Mouse (Mus musculus): ENCODE measurements around the gene Tceal8.
"Not testable (repeated sequence)": the region's sequence is repeated elsewhere in the genome, so short reads cannot be mapped to it uniquely, and the experiment has no call there.

The Tceal8 gene

DNA sequence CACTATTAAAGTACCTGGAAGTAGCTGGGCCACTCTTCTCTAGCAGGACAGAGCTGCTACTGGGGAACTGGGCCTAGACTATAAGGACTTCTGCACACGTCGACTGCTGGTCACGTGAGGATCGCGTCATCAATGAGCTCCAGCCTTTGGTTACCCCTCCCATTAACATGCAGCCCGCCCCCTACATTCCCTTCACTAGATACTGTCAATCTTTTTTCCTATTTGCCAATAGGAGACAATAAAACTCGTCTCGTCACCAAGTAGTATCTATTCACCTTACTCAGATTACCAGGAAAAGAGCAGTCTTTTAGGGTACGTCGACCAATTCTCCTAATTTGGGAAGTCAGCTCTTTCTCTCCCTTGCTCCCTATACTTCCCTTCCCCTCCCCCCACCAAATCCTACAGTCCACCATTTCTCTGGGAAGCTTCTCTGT is at the start of gene Tceal8:
Gene Tceal8 (minus strand): TSS at position 225 of the 434 bp plus-strand sequence.
- peak; percentile 73 for DNase-seq (ENCODE audit: low spot score)

DNA sequence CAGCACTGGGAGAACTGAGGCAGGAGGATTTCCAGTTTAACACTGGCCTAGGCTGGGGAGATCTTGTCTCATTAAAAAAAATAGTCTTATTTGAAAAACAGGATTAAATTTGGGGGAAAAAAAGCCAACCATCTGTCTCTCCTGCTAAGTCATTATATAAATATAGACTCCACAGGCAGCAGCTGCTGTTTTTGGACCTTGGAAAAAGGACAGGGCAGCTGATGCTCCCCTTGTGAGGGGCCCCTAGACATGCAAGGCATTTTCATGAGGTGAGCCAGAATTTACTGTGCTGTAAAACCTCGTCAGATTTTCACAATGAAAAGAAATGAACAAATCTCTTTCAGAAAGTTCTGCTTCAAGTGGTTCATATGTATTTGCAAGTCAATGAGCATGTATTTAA is 44.2 kb upstream of the Tceal8 start:
- DNase-seq (ENCODE audit: low spot score) = no peak

DNA sequence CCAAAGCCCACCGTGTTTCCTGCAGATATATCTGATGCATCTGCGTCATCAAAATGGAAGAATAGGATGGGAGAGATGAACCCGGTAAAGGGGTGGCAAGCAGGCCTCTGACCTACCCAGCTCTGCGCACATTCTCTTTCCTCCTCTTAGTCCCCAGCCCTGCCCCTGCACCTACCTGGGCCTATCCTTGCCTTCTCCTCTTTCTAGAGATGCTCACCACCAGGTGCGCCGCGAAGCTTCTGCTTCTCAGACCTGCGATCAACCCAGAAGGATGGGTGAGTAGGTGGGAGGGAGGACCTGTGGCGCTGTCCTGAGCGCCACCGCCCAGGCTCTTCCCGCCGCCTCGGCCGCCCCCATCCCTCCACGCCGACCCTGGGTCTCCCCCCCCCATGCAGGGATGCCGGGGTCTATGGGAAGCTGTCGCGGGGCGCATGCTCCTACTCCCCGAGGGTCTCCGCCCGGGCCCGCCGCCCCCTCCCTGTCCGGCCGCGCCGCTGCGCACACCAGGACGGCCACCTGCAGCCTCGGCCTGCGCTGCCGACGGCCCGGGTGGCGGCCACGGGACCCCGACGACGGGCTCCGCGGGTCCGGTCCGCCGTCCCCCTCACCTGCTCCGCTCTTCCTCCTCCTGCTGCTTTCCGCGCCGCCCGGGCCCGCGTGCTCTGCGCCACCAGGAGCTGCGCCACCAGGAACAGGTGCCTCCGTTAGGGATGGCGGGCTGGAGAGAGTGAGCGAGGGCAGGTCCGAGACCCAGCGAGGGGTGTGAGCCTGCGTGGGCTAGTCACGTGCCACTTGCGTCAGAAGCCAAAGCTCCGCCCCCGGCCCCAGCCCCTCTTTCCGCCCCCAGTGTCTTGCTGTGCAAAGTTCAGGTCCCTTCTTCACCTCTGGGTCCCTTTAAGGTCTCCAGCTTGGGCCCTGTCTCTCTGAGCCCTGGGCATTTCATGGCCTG is 42.9 kb upstream of the Tceal8 start, which contains the start of the genes Tceal7 and Bex1:
Gene Tceal7 (plus strand): TSS at position 51 of the 949 bp plus-strand sequence.
Gene Bex1 (minus strand): TSS at position 785 of the 949 bp plus-strand sequence.
- DNase-seq (ENCODE audit: low spot score) = not testable (repeated sequence)

DNA sequence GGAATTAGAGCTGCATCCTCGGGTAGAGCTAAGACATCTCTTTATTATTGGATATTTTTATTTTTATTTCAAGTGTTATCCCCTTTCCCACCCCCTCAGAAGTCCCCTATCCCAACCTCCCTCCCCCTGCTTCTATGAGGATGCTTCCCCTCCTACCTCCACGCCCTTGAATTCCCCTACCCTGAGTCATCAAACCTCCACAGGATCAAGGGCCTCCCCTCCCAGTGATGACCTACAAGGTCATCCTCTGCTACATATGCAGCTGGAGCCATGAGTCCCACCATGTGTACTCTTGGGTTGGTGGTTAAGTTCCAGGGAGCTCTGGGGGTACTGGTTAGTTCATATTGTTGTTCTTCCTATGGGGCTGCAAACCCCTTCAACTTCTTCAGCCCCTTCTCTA is 41.3 kb upstream of the Tceal8 start:
- DNase-seq (ENCODE audit: low spot score) = no peak

DNA sequence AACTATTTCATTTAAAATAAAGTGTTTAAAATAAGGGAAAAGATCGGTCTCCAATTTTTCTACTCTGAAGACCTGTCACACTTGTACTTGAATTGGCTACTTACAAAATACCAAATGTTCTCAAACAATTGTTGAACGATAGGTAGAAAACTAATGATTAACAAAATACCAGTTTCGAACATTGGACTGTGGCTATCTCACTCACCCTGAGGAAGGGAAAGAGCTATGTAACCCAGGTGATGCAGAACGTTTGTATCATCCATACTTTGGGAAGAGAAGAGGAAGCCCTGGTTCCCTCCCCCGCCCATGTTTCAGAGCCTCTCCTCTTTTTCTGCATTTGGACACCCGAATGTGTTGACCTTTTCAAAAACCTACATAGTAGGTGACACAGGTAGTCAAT is 32.3 kb upstream of the Tceal8 start:
- DNase-seq (ENCODE audit: low spot score) = no peak

DNA sequence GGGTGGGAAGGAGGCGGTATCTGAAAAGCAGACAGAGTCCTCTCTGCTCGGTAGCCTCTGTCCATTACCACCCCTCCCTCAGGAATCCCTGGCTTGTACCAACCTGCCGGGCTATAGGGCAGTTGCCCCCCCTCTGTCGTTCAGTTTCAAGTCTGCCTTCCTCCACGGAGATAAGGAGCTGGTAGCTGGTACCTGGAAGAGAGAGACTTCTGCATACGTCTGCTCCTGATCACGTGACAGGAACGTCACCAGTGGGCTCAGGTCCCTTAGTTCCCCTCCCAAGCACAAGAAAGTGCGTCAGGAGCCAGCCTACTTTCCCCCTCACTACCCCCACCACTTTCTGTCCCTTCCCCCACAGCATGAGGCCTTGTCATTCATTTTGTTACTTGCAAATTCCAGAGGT is 31.5 kb upstream of the Tceal8 start, which contains the start of gene Tceal5:
Gene Tceal5 (minus strand): TSS at position 213 of the 403 bp plus-strand sequence.
- DNase-seq (ENCODE audit: low spot score) = peak; percentile 37

DNA sequence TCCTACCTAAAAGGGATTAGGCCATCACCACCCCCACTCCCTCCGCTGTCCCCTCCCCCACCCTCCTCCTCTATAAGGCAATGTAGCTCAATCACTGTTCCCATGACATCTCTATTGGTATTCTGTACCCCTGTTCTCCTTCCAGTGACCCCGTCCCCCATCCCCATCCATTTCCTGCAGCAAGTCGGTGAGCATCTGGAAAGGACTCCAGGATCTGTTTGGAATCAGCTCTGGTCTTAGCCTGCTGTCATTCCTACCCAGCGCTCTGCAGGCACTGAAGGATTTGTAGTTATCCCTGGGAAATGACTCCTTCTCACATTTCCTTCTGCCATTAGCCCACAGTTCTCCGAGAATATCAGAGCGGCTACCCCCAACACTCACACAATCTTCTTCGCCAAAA is 31.1 kb upstream of the Tceal8 start:
- no peak for DNase-seq (ENCODE audit: low spot score)

DNA sequence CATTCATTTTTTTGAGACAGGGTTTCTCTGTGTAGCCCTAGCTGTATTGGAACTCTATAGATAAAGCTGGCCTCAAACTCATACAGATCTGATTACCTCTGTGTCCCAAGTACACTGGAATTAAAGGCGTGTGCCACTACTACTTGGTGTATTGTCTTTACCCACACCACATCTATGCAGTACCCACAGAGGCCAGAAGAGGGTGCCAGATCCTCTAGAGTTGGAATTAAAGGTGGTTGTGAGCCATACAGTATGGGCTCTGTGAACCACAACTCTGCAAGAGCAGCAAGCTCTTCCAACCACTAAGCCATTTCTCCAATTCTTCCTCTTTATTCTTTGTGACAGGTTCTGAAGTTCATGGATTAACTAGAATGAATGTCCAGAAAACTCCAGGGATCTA is 24.7 kb upstream of the Tceal8 start:
- DNase-seq (ENCODE audit: low spot score) = peak; percentile 46

DNA sequence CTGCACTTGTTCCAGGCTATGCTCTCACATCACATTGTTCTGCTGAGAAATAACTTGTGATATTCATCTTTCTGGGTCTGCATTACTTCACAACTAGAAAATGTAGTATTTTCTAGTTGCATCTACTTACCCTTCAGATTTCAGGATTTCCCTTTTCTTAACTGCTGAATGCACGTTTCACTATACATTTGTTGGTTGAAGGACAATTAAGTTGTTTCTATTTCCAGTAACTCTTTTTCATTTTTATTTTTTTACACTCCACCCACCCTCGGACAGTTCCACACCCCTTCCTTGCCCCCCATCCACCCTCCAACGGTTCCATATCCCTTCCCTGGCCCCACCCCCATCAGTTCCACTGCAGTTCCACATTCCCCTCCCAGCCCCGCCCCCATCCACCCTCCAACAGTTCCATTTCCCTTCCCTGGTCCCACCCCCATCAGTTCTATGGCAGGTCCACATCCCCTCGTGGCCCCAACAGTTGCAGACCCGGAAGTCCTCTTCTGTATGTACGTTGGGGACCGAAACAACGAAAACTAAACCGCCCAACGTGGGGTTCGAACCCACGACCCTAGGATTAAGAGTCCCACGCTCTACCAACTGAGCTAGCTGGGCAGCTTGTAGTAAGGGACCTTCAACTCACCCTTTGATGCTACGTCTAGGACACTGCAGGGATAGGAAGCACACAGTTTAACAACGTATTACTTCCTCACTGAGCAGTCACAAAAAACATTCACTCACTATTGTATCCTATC is 23.2 kb upstream of the Tceal8 start:
- DNase-seq (ENCODE audit: low spot score) = no peak

DNA sequence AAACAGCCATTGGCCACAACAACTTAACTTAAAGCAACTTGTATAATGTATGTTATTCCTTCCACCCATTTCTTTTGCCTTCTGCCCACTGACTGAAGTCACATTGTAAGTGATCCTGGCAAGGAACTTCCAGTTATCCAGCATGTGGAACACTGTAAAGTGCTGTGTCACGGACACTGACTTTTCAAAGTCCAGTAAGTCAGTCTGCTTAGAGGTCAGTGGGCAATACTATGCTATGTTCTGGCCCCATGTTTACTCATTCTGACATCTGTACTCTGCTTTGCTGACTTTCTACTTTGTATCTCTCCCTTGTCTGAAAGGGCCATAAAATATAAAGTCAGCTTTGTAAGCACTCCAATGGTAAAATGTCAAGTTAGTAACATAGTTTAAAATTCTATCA is 11.0 kb upstream of the Tceal8 start:
- DNase-seq (ENCODE audit: low spot score) = no peak

DNA sequence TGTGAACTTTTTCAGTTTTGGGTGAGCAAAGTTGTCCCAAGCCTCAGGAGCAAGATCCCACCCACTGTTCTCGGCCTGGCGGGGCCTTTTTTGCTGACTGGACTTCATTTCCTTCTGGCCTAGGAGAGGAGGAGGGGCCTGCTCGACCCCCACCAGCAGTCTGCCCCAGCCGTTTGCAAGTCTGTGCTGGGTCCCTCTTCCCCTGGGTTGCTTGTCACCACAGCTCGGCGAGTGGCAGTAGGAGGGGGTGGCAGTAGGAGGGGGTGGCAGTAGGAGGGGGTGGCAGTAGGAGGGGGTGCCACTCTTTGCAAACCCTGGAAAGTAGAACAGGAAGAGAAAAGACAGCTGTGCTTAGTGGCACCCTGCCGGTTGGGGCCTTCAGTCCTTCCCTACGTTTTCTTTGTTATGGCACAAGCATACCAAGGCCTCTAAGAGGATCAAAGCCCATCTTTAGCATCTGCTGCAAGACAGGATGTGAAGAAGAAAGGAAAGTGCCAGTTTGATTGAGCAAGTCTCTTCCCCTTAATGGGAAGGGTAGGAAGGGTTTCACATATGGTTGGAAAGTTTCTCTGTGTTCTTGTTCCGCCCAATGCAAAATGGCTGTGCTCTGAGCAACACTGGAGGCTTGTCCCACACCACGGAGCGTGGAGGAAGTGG is 8.9 kb upstream of the Tceal8 start:
- DNase-seq (ENCODE audit: low spot score) = no peak

DNA sequence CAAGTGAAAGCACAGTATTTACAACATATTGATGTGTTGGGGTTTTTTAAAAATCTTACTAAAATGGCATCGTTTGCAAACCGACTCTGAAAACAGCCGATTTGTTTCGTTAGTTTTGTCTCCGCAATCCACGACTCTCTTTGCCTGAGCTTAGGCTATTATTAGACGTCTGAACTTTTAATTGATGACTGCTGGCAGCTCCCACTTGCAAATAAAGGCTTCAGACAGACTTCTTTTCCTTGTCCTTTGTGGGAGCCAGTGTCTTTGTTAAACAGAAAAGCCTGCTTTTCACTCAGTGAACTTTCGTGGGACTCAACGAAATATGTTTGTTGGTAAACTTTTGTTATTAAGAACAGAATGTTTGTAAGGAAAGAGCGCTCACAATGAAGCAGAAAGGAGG is 644 bp upstream of the Tceal8 start:
- DNase-seq (ENCODE audit: low spot score) = no peak

DNA sequence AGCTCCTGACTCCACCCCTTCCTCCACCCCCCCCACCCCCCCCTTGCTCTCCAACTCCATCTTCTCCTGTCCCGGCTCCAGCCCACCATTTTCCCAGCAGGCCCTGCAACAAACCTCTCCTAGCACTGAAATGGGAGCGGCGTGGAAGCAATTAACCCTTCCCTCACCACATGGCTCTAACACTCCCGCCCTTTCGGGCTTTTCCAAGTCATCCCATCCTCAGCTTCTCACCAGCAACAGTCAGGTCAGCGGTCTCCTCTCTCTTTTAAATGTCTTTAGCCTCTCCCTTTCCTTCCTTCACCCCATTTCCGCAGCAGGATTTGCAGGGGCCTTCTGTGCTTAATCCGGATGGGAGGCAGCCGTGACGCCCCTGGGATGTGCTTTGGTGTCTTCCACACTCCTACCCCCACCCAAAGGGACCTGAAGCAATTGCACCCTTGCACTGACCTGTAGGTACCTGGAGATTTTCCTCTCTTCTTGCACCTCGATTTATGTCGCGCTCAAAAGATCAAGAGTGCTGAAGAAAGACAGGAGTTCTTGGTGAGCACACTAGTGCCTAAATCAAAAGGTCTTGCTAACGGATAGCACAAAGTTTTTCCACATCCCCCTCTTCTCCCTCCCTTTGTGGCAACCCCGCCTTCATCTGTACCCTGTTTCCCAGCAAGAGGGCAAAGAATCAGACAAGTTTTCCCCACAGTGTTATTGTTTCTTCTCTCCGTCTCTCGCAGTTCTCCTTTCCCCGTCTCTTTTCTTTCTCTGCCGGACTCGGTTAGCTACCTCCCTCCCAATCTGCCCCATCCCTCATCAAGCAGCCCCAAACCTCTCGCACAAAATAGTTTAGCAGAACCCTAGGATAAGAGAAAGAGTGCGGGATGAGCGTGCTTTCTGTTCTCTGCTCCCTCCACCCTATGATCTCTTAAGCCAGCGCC is 689 bp downstream of the Tceal8 start:
- peak; percentile 68 for DNase-seq (ENCODE audit: low spot score)

DNA sequence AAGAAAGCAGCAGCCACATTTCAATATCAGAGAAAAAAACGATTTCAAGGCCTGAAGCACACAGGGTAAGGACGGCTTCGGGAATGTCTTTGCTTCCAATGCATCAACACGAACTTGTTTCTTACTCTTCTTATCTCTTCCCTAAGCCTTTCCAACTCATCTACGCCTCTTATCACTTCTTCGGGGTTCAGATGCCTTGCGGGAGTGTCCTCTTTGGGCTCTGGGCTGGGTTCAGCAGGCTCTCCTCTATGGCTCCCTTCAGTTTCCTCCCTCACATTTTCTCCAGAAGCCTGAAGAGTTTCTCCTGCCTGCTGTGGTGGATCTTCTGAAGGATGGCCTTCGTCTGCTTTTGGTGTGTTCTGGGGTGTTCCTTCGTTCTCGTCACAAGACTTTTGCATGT is 1.5 kb downstream of the Tceal8 start:
- DNase-seq (ENCODE audit: low spot score) = no peak

DNA sequence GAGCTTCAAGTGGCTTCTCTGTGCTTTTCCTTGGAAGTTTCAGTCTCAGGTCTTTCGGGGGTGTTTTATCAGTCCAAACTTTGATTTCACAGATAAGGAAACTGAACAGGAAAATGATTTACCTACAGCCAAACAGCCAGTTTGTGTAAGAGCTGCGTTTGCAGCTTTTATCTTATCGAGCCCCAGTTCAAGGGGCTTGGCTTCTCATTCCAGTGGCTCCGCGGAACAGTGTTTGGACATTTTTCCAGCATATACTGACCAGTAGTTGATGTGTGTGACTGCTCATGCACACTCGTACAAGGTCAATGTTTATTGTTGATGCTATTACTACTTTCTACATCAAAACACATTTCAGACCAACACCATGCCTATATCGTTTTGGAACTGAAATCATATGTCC is 27.9 kb downstream of the Tceal8 start:
- no peak for DNase-seq (ENCODE audit: low spot score)

DNA sequence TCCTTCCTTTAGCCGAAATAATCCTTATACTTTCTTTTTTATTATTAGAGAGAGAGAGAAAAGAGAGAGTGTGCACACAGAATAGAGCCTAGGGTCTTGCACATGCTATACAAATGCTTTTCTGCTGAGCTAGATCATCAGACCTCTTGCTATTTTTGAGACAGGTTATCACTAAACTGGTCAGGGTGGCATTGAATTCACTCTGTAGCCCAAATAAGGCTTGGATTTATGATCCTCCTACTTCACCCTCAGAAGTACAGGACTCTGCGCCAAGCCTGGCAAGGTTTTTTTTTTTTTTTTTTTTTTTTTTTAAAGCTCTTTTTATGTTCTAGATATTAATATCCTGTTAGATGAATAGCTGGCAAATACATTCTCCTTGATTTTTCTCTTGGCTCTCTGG is 28.4 kb downstream of the Tceal8 start:
- no peak for DNase-seq (ENCODE audit: low spot score)

DNA sequence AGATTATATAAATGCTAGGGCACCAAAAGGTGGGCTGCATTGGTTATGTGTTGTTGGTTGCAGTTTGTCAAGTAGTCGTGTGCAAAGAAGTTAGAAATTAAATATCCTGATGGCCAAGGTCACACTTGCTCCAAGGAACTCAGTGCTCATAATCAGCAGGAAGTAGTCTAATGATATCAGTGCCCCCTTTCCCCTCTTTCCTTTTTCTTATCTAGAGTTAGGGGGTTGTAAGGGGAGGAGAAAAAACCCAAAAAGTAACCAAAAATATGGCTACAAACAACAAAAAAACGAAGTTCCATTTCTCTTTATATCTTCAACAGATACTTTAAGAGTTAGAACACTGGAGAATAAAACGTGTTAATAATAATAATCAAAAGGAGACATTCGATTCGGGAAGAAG is 30.8 kb downstream of the Tceal8 start:
- DNase-seq (ENCODE audit: low spot score) = no peak

DNA sequence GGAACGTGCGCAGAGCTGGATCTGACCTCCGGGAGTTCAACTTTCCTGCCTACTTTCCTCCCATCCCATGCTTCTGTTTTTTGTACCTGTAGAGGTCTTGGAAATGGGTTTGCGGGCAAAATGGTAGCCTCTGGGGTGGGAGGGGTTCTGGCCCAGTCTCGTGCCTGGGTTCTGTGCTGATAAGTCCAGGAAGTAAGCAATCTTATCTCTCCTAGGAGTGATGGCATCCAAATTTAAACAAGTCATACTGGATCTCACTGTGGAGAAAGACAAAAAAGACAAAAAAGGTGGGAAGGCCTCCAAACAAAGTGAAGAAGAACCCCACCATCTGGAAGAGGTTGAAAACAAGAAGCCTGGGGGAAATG is 32.5 kb downstream of the Tceal8 start:
- not testable (repeated sequence) for DNase-seq (ENCODE audit: low spot score)

DNA sequence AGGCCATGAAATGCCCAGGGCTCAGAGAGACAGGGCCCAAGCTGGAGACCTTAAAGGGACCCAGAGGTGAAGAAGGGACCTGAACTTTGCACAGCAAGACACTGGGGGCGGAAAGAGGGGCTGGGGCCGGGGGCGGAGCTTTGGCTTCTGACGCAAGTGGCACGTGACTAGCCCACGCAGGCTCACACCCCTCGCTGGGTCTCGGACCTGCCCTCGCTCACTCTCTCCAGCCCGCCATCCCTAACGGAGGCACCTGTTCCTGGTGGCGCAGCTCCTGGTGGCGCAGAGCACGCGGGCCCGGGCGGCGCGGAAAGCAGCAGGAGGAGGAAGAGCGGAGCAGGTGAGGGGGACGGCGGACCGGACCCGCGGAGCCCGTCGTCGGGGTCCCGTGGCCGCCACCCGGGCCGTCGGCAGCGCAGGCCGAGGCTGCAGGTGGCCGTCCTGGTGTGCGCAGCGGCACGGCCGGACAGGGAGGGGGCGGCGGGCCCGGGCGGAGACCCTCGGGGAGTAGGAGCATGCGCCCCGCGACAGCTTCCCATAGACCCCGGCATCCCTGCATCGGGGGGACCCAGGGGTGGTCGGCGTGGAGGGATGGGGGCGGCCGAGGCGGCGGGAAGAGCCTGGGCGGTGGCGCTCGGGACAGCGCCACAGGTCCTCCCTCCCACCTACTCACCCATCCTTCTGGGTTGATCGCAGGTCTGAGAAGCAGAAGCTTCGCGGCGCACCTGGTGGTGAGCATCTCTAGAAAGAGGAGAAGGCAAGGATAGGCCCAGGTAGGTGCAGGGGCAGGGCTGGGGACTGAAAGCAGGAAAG is 33.1 kb downstream of the Tceal8 start, which contains the start of gene Bex4:
Gene Bex4 (plus strand): TSS at position 170 of the 813 bp plus-strand sequence.
- not testable (repeated sequence) for DNase-seq (ENCODE audit: low spot score)

DNA sequence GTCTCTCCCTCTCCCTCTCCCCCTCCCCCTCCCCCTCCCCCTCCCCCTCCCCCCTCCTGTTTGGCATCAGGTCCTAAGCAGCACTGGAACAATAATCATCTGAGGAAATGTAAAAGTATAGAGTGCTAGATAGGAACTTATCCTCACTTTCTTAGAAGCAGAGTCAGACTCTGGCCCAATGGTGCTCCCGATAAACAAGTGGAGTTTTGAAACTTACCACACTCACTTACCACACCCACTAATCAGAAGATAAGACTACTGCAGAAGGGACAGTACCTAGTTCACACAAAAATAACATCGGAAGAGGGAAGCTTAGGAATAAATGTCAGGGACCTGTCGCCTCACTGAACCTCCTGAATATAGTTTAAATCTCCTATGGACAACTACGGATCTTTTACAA is 36.6 kb downstream of the Tceal8 start:
- DNase-seq (ENCODE audit: low spot score) = no peak

Measured in testis, postnatal 10 days (tissue).